Mouse (Mus musculus): ENCODE data around the gene Mmp25. TPM values are rescaled to one million over a fixed set of nuclear protein-coding genes. Genes with fewer than 3 reads are reported as not detected.
A peak's percentile ranks its signal among the peaks of the same experiment; 100 is the strongest.

The Mmp25 gene
- polyA plus RNA-seq, 1 experiment, result not detected

DNA sequence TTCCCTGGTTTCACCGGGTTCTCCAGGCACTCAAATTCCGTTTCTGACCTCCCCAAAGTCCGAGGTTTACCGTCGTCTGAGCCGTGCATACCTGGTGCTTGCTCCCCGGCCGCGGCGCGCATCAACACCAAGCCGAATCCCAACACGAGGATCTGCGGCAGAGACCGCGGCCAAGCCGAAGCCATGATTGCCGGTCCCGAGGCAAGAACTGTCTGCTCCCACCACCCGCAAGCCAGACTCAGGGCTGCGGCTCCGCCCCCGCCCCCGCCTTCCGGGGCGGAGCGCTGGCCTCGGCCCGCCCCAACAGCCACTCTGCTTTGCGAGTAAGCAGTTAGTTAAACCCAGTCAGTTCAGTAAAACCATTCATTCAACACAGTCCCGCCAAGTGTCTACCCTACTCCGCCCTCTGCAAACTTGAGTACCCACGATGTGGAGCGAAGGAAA lies 32.2 kb upstream of the Mmp25 start, which contains the start of gene Tnfrsf12a:
TSS of gene Tnfrsf12a (minus strand) at position 233 of the 444 bp plus-strand sequence.
- H3K9me3 ChIP-seq, result 0 out of 2 replicates have a peak, but pooled peaks cover 3% of the 10 kb centered on the region
- peaks cover 72% of the 10 kb centered on the region for H3K4me1 ChIP-seq
- peak within 1 kb of the TSS; percentile 93 for H3K4me3 ChIP-seq (replicated peaks)
- no peaks in the 10 kb centered on the region for H3K36me3 ChIP-seq (replicated peaks; ENCODE audit: low read length)
- TF ChIP-seq GATA1 (IDR thresholded peaks at IDR 0.05; ENCODE audit: borderline replicate concordance, low read length) (no peak), FLI1 (IDR thresholded peaks at IDR 0.05; ENCODE audit: low read length) (no peak)
- H3K27me3 ChIP-seq (replicated peaks), result peaks cover 44% of the 10 kb centered on the region

DNA sequence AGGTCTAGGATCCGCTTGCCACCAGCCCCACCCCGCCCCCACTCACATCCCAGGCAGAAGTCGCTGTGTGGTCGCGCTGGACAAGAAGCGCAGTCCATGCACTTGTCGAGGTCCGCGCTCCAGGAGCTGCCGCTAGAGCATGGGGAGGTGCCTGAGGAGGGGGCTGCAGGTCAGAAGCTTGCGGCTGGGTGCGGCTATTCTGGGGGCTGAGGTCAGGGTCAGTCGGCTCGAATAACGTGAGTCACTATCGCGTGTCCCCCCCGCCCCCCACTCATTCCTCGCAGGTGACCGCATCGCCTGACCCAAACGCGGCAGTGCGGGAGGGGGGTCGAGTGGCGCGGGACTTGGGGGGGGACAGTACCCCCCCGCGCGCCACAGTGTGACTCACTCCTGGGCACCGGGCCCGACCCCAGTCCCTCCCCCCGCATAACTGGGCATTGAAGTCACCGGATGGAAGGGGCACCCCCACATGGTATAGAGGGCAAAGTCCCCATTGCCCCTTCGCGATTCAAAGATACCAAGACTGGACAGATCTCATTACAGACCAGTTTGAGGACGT lies 31.5 kb upstream of the Mmp25 start:
- Histone ChIP-seq H3K4me3 (replicated peaks) (peak overlapping the region; percentile 93), H3K4me1 (peaks cover 79% of the 10 kb centered on the region), H3K9me3 (0 out of 2 replicates have a peak, but pooled peaks cover 3% of the 10 kb centered on the region), H3K36me3 (replicated peaks; ENCODE audit: low read length) (no peaks in the 10 kb centered on the region), H3K27me3 (replicated peaks) (peaks cover 37% of the 10 kb centered on the region)
- TF ChIP-seq GATA1 (IDR thresholded peaks at IDR 0.05; ENCODE audit: borderline replicate concordance, low read length), result no peak
- no peak for TF ChIP-seq FLI1 (IDR thresholded peaks at IDR 0.05; ENCODE audit: low read length)

DNA sequence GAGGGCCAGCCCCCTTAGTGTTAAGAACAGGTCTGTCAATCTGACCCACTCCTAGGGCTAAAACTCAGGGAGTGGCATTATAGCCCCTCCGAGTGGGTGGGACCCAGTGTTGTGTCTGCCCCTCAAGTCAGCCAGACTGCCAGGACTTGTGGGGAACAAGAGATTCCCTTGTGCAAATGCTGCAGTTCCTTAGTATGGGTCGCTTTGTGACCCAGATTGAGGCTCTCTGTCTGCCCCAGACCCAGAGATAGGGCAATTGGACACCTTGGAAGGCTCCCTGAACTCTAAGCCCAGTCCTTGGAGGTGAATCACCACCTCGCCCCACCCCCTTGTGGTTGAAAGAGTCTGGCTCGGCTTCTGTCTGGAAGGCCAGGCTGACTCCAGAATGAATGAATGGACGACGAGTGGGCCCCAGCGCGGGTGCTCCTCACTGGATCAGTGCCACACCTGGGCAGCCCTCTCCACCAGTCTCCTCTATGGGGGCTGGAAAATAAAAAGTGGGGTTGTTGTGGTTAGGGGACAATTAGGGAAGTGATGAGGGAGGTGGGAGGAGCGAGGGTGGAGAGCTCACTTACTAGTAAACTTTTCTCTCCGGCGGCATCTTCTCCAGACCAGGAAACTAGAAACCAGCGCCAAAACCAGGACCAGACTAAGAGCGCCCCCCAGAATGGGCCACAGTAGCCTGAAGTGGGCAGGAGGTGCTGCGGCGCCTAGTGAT lies 30.6 kb upstream of the Mmp25 start:
- Histone ChIP-seq H3K9me3 (0 out of 2 replicates have a peak, but pooled peaks cover 3% of the 10 kb centered on the region), H3K4me3 (replicated peaks) (peak overlapping the region; percentile 93), H3K36me3 (replicated peaks; ENCODE audit: low read length) (no peaks in the 10 kb centered on the region), H3K27me3 (replicated peaks) (peaks cover 28% of the 10 kb centered on the region), H3K4me1 (peaks cover 78% of the 10 kb centered on the region)
- no peak for TF ChIP-seq GATA1 (IDR thresholded peaks at IDR 0.05; ENCODE audit: borderline replicate concordance, low read length)
- no peak for TF ChIP-seq FLI1 (IDR thresholded peaks at IDR 0.05; ENCODE audit: low read length)

DNA sequence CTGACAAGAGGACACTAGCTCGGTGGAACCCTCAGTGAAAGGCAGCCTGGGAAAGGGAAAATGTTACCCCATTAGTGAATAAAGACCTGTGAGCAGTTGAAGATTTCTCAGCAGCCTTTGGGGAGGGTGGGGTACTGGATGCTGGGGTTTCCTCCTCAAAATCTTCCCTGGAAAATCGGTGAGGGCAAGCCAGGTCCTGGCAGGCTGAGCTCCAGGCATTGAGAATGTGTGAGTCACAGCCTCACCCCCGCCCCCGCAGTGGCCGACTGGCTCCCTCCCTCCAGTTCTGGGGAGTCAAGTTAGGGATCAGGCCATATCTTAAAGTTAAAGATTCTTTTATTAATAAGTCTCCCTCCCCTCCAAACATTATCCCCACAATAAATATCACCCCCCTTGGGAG lies 30.1 kb upstream of the Mmp25 start:
- peaks cover 6% of the 10 kb centered on the region for H3K36me3 ChIP-seq (replicated peaks; ENCODE audit: low read length)
- 0 out of 2 replicates have a peak, but pooled peaks cover 3% of the 10 kb centered on the region for H3K9me3 ChIP-seq
- H3K27me3 ChIP-seq (replicated peaks), result peaks cover 22% of the 10 kb centered on the region
- no peak overlapping the region for H3K4me3 ChIP-seq (replicated peaks)
- peaks cover 72% of the 10 kb centered on the region for H3K4me1 ChIP-seq
- TF ChIP-seq GATA1 (IDR thresholded peaks at IDR 0.05; ENCODE audit: borderline replicate concordance, low read length), result no peak

DNA sequence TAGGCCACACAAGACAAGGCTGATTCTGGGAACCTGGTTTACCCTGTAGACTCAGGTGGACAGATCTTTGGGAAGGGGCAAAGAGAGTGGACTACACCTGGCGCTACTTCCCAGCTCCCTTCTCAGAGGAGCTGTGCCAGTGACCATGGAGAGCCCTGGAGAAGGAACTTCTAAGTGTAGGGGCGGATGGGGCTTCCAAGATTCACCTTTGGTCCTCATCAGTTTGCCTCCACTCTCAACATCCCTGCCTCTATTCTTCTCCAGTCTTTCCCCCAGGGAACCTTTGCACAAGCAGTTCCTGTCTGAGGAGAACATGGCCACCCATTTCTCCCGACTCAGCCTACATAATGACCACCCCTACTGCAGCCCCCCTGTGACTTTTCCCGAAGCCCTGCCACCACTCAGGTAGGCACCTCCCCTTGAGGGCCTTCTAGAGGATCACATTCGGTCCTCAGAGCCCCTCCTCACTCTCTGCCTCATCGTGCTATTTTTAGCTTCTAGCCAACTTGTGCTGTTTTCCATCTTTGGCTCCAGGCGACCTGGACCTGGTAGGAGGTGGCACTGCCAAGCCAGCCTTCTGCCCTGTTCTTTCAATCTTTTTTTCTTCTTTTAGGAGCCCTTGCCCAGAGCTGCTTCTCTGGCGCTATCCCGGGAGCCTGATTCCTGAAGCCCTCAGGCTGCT lies 29.3 kb upstream of the Mmp25 start:
- TF ChIP-seq FLI1 (IDR thresholded peaks at IDR 0.05; ENCODE audit: low read length) (no peak), GATA1 (IDR thresholded peaks at IDR 0.05; ENCODE audit: borderline replicate concordance, low read length) (no peak)
- Histone ChIP-seq H3K9me3 (no peaks in the 10 kb centered on the region), H3K4me1 (peaks cover 64% of the 10 kb centered on the region), H3K36me3 (replicated peaks; ENCODE audit: low read length) (peaks cover 13% of the 10 kb centered on the region), H3K27me3 (replicated peaks) (peaks cover 15% of the 10 kb centered on the region), H3K4me3 (replicated peaks) (peak overlapping the region; percentile 99)

DNA sequence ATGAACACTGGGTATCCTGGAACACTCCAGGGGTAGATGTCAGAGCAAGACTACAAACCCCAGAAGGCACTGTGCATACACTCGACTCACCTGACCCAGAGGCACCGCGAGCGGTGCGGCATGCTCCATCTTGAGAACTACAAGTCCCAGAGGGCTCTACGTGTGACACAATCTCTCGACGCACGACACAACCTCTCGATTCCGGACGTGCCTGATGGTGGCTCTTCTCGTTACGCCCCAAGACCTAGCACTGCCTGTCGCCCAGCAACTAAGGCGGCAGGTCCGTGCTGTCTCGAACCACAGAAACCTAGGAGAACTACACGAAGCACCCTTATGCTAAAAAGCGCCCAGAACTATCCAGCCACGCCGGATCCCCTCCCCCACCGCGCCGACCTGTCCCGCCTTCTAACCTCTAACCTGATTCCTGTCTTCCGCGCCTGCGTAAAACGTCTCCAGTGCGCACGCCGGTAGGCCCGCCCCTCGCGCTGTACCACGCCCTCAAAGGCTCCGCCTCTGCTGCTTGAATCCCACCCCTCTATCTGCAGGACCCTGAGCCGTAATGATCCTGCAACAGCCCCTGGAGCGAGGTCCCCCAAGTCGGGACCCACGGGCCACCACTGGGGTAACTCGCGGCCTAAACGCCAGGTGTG lies 28.5 kb upstream of the Mmp25 start, which contains the start of the genes Hcfc1r1 and Thoc6:
TSS of gene Hcfc1r1 (plus strand) at position 173 of the 650 bp plus-strand sequence.
TSS of gene Thoc6 (minus strand) at position 459 of the 650 bp plus-strand sequence.
- H3K4me3 ChIP-seq (replicated peaks), result peak within 1 kb of the TSS; percentile 99
- H3K4me1 ChIP-seq, result peaks cover 64% of the 10 kb centered on the region
- peaks cover 7% of the 10 kb centered on the region for H3K27me3 ChIP-seq (replicated peaks)
- TF ChIP-seq GATA1 (IDR thresholded peaks at IDR 0.05; ENCODE audit: borderline replicate concordance, low read length) (no peak), FLI1 (IDR thresholded peaks at IDR 0.05; ENCODE audit: low read length) (no peak)
- peaks cover 22% of the 10 kb centered on the region for H3K36me3 ChIP-seq (replicated peaks; ENCODE audit: low read length)
- no peaks in the 10 kb centered on the region for H3K9me3 ChIP-seq

DNA sequence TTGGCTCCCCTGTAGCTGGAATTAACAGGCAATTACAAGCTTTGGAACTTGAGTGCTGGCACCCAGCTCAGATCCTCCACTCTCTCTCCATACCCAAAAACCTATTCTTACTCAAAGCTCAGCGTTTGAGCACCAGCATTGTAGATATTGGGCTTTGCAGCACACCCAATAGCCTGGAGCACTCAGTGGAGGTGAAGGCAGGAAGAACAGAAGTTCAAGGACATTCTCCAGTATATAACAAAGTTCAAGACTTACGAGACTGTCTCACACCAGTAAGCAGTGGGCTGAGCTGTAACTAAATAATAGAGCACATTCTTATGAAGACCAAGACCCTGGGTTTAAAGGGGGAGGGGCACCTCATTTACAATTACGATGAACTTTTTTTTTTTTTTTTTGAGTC lies 27.7 kb upstream of the Mmp25 start:
- peaks cover 62% of the 10 kb centered on the region for H3K4me1 ChIP-seq
- peaks cover 5% of the 10 kb centered on the region for H3K27me3 ChIP-seq (replicated peaks)
- H3K36me3 ChIP-seq (replicated peaks; ENCODE audit: low read length), result peaks cover 30% of the 10 kb centered on the region
- no peak for TF ChIP-seq GATA1 (IDR thresholded peaks at IDR 0.05; ENCODE audit: borderline replicate concordance, low read length)
- no peak for TF ChIP-seq FLI1 (IDR thresholded peaks at IDR 0.05; ENCODE audit: low read length)
- peak overlapping the region; percentile 99 for H3K4me3 ChIP-seq (replicated peaks)
- no peaks in the 10 kb centered on the region for H3K9me3 ChIP-seq

DNA sequence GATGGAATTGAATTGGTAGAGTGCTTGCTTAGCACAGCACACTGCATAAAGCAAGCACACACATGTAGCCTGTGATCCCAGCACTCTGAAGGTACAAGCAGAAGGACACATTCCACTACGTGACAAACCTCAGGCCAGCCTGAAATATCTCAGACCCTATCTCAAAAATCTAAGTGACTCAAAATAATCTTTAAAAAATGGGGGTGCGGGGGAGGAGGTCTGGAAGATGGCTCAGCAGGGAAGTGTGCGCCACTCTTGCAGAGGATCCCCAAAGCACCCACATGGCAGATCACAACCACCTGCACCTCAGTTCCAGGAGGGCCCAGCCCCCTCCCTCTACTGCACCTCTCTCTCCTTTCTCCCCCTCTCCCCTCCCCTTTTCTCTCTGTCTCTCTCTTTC lies 26.4 kb upstream of the Mmp25 start:
- Histone ChIP-seq H3K4me3 (replicated peaks) (no peak overlapping the region), H3K27me3 (replicated peaks) (peaks cover 3% of the 10 kb centered on the region), H3K9me3 (no peaks in the 10 kb centered on the region), H3K36me3 (replicated peaks; ENCODE audit: low read length) (peaks cover 42% of the 10 kb centered on the region), H3K4me1 (peaks cover 50% of the 10 kb centered on the region)
- TF ChIP-seq FLI1 (IDR thresholded peaks at IDR 0.05; ENCODE audit: low read length) (no peak), GATA1 (IDR thresholded peaks at IDR 0.05; ENCODE audit: borderline replicate concordance, low read length) (no peak)

DNA sequence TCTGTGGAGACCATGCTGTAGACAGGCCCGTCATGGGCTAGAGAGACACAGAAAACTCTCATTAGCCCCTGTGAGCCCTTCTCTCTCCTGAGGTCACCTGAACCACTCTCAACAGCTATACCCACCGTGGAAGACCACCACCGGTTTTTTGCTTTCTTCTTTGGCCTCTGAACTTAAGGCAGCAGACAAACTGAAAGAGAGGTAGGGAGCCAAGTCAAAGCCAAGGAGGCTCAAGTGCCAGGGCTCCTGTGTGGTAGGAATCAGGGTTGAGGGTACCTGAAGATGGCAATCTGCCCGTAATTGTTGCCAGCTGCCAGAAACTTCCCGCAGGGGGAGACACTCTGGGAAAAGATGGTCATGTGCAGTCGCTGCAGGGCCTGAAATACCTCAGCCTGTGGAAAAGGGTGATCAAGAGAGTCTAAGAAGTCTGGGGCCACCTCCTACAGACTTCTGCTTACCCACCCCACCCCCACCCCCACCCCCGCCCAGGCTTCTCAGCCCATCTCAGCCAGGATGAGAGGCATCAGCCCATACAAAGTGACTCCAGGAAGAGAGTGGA lies 25.5 kb upstream of the Mmp25 start:
- H3K4me3 ChIP-seq (replicated peaks), result no peak overlapping the region
- H3K4me1 ChIP-seq, result peaks cover 41% of the 10 kb centered on the region
- TF ChIP-seq FLI1 (IDR thresholded peaks at IDR 0.05; ENCODE audit: low read length), result no peak
- no peak for TF ChIP-seq GATA1 (IDR thresholded peaks at IDR 0.05; ENCODE audit: borderline replicate concordance, low read length)
- H3K36me3 ChIP-seq (replicated peaks; ENCODE audit: low read length), result peaks cover 49% of the 10 kb centered on the region
- H3K9me3 ChIP-seq, result no peaks in the 10 kb centered on the region
- no peaks in the 10 kb centered on the region for H3K27me3 ChIP-seq (replicated peaks)
